Comparison of ENCODE assay signal across 19 mouse cellular contexts in genomic region chr9:67489370-67489769, GRCm38 (mm10).
A peak's percentile ranks its signal among the peaks of the same experiment; 100 is the strongest.
DNase-seq lines count a peak whose midpoint lies in the region; ATAC-seq and TF ChIP-seq lines count a peak whose summit lies in the region.
"Had no signal": no experiment of that assay in that cellular context is flagged by ENCODE, and none has a peak within 500 bp of the region (broad histone marks: within the 10 kb centered on the region; RNA-seq: fewer than 3 reads in every experiment).

No protein-coding gene starts in this region.

- H3K4me2 ChIP-seq in kidney, embryonic 14.5 days (replicated peaks; ENCODE audit: low read depth, low read length): no peak overlapping the region
- H3K4me2 ChIP-seq: embryonic facial prominence, embryonic 15.5 days; heart, embryonic 12.5 days had no signal

- no peak for TF ChIP-seq POLR2A in kidney, adult 2 months (IDR thresholded peaks at IDR 0.05; ENCODE audit: low read depth, low read length)

- WGBS in kidney, adult 2 months: 36% methylated on average over 3 of the region's 3 CpGs
- WGBS in kidney, embryonic 14.5 days: 18% methylated on average over 3 of the region's 3 CpGs

- no peak overlapping the region for H3K9ac ChIP-seq in kidney, embryonic 14.5 days (ENCODE audit: low read depth, low read length)
- H3K9ac ChIP-seq: embryonic facial prominence, embryonic 15.5 days; heart, embryonic 12.5 days had no signal

- H3K27me3 ChIP-seq in kidney, adult 2 months (replicated peaks; ENCODE audit: control insufficient read depth, insufficient read depth, low read length): no peaks in the 10 kb centered on the region
- no peaks in the 10 kb centered on the region for H3K27me3 ChIP-seq in kidney, embryonic 14.5 days (ENCODE audit: control insufficient read depth, insufficient read depth, low read length)
- H3K27me3 ChIP-seq: embryonic facial prominence, embryonic 15.5 days; heart, embryonic 12.5 days had no signal

- H3K9me3 ChIP-seq in kidney, embryonic 14.5 days (ENCODE audit: control insufficient read depth, low read length): no peaks in the 10 kb centered on the region
- H3K9me3 ChIP-seq: embryonic facial prominence, embryonic 15.5 days; forebrain, embryonic 10.5 days; heart, embryonic 12.5 days had no signal

- no peaks in the 10 kb centered on the region for H3K36me3 ChIP-seq in kidney, adult 2 months (ENCODE audit: control insufficient read depth, insufficient read depth, low read length)
- no peaks in the 10 kb centered on the region for H3K36me3 ChIP-seq in kidney, embryonic 14.5 days (ENCODE audit: control insufficient read depth, insufficient read depth, low read length)
- H3K36me3 ChIP-seq: embryonic facial prominence, embryonic 15.5 days; forebrain, embryonic 10.5 days; heart, embryonic 12.5 days had no signal

- H3K4me3 ChIP-seq in kidney, adult 2 months (ENCODE audit: insufficient read depth, low read depth, low read length): no peak overlapping the region
- no peak overlapping the region for H3K4me3 ChIP-seq in kidney, embryonic 14.5 days (ENCODE audit: low read length)
- H3K4me3 ChIP-seq: embryonic facial prominence, embryonic 15.5 days; erythroblast, embryonic 14.5 days; forebrain, embryonic 10.5 days; gastrocnemius, adult 2 months; heart, embryonic 12.5 days had no signal

- no peak for TF ChIP-seq CTCF in kidney, adult 2 months (conservative IDR thresholded peaks at IDR 0.05; ENCODE audit: insufficient read depth, insufficient read length, low read depth, low read length)

- peak; percentile 50 for DNase-seq in kidney, adult 2 months
- DNase-seq in lung, adult 18-20 months: peak; percentile 6 to 11
- no peak for DNase-seq in lung, postnatal 4 days
- DNase-seq in kidney, postnatal 10 days: peak; percentile 17
- peak; percentile 9 to 38 for DNase-seq in kidney, postnatal 36 days
- DNase-seq in thymus, postnatal 4 days: no peak
- DNase-seq: adrenal gland, postnatal 10 days; cerebellum, adult 11 months; cerebellum, adult 8-10 months; cerebellum, postnatal 14 days; embryo, embryonic 11 days; gastrocnemius, adult 2 months; gastrocnemius, postnatal 25 days had no signal

- H3K27ac ChIP-seq in kidney, adult 2 months (ENCODE audit: insufficient read depth, low read depth, low read length): no peak overlapping the region
- no peak overlapping the region for H3K27ac ChIP-seq in kidney, embryonic 14.5 days (ENCODE audit: low read depth, low read length)
- H3K27ac ChIP-seq: embryonic facial prominence, embryonic 15.5 days; forebrain, embryonic 10.5 days; gastrocnemius, adult 2 months had no signal

- no peaks in the 10 kb centered on the region for H3K4me1 ChIP-seq in kidney, adult 2 months (ENCODE audit: control insufficient read depth, insufficient read depth, low read length)
- no peaks in the 10 kb centered on the region; the same call in 1 of the 2 replicates for H3K4me1 ChIP-seq in kidney, embryonic 14.5 days (ENCODE audit: control insufficient read depth, insufficient read depth, low read length)
- H3K4me1 ChIP-seq: forebrain, embryonic 10.5 days had no signal

- no peak for ATAC-seq in kidney, embryonic 14.5 days (ENCODE audit: low FRiP score, low TSS enrichment)
- ATAC-seq: forebrain, embryonic 14.5 days had no signal

Comparison
In these comparisons a context has a peak if more than half of its experiments do, and no peak if none do; other contexts are left out.
1. DNase-seq: peak in kidney, adult 2 months (single experiment), lung, adult 18-20 months (2 of 2), kidney, postnatal 10 days (single experiment) and kidney, postnatal 36 days (2 of 2); none in lung, postnatal 4 days (0 of 2) and thymus, postnatal 4 days (single experiment).